ENCODE assay signal across 8 mouse cellular contexts in genomic region chr17:47038844-47039803, GRCm38 (mm10). TPM values are rescaled to one million over a fixed set of nuclear protein-coding genes. Genes with fewer than 3 reads are reported as not detected.
DNase-seq lines count a peak whose midpoint lies in the region; ATAC-seq lines count a peak whose summit lies in the region.

No protein-coding gene starts in this region.

- DNase-seq in MEL-GATA-1-ER (ENCODE audit: extremely low read depth, low read depth): peak; percentile 33
- DNase-seq in cerebellum, adult 8-10 months: peak; percentile 84
- DNase-seq in hindbrain, embryonic 10.5 days (ENCODE audit: low spot score): peak; percentile 85
- DNase-seq in layer of hippocampus, adult 9-11 months: peak; percentile 70
- peak; percentile 78 for DNase-seq in ovary, postnatal 10 days (ENCODE audit: low spot score)
- DNase-seq in thymus, postnatal 0 days (ENCODE audit: low spot score): peak; percentile 75

- peak overlapping the region; percentile 48 for H3K9ac ChIP-seq in lung, embryonic 16.5 days (ENCODE audit: low read length)

- H3K4me2 ChIP-seq in lung, embryonic 16.5 days (ENCODE audit: low read depth, low read length): peak overlapping the region; percentile 55

- WGBS in hindbrain, embryonic 10.5 days: 28% methylated on average over 18 of the region's 18 CpGs
- WGBS in lung, embryonic 16.5 days: 13% methylated on average over 18 of the region's 18 CpGs

- H3K9me3 ChIP-seq in hindbrain, embryonic 10.5 days: 0 out of 2 replicates have a peak, but pooled peaks cover 3% of the 10 kb centered on the region
- H3K9me3 ChIP-seq in lung, embryonic 16.5 days (ENCODE audit: control insufficient read depth, low read length): no peaks in the 10 kb centered on the region

- ATAC-seq in frontal cortex, adult (ENCODE audit: low TSS enrichment): peak; percentile 94
- ATAC-seq in lung, embryonic 16.5 days (ENCODE audit: low read depth): peak; percentile 86

- H3K27me3 ChIP-seq in hindbrain, embryonic 10.5 days (ENCODE audit: insufficient read depth, poor library complexity, severe bottlenecking): no peaks in the 10 kb centered on the region
- no peaks in the 10 kb centered on the region for H3K27me3 ChIP-seq in lung, embryonic 16.5 days (ENCODE audit: control insufficient read depth, insufficient read depth, low read depth, low read length)

- peaks cover 8% of the 10 kb centered on the region for H3K4me1 ChIP-seq in hindbrain, embryonic 10.5 days (replicated peaks)
- peaks cover 2% of the 10 kb centered on the region for H3K4me1 ChIP-seq in lung, embryonic 16.5 days (replicated peaks; ENCODE audit: control insufficient read depth, insufficient read depth, low read length)

- peak overlapping the region; percentile 59 for H3K27ac ChIP-seq in hindbrain, embryonic 10.5 days
- H3K27ac ChIP-seq in lung, embryonic 16.5 days (ENCODE audit: low read length): peak overlapping the region; percentile 68

- H3K36me3 ChIP-seq in hindbrain, embryonic 10.5 days: no peaks in the 10 kb centered on the region
- H3K36me3 ChIP-seq in lung, embryonic 16.5 days (ENCODE audit: control insufficient read depth, insufficient read depth, low read length): no peaks in the 10 kb centered on the region

- peak overlapping the region; percentile 28 for H3K4me3 ChIP-seq in hindbrain, embryonic 10.5 days
- peak overlapping the region; percentile 36 for H3K4me3 ChIP-seq in lung, embryonic 16.5 days (ENCODE audit: low read length)

RNA-seq across cellular contexts. Expression of gene Ubr2, which starts 28.8 kb away (rescaled TPM):
- polyA plus RNA-seq in hindbrain, embryonic 10.5 days (2016; fragmentation: Nextera tagmentation; extraction: Ambion mirVana): 16.7 and 17.6 TPM in 2 replicates
- 15.2 and 16.1 TPM in 2 replicates for polyA plus RNA-seq in lung, embryonic 16.5 days (2015; fragmentation: Nextera tagmentation; extraction: Ambion mirVana)
- 12.0 and 14.6 TPM in 2 replicates for polyA plus RNA-seq in thymus, postnatal 0 days (2015; fragmentation: Nextera tagmentation; extraction: Ambion mirVana)

Comparison
In these comparisons a context has a peak if more than half of its experiments do, and no peak if none do; other contexts are left out.
1. Peak in every context shown above with its lines: DNase-seq, ATAC-seq, H3K4me3 ChIP-seq and H3K27ac ChIP-seq.
2. DNase-seq: peak in every context shown above with its lines; median percentile 85 in hindbrain, embryonic 10.5 days; 84 in cerebellum, adult 8-10 months; 78 in ovary, postnatal 10 days; 75 in thymus, postnatal 0 days; 70 in layer of hippocampus, adult 9-11 months; 33 in MEL-GATA-1-ER.